Mouse (Mus musculus) frontal cortex, postnatal 36 days (tissue): Measurements from ENCODE around the gene Fgfr2.

Source experiments
- DNase-seq, 2 experiments: peaks; one replicate each; pipeline ENCODE4 v3.0.0; 2022; ENCODE audit warnings: low spot score in 2 of 2

Fgfr2 gene

DNA sequence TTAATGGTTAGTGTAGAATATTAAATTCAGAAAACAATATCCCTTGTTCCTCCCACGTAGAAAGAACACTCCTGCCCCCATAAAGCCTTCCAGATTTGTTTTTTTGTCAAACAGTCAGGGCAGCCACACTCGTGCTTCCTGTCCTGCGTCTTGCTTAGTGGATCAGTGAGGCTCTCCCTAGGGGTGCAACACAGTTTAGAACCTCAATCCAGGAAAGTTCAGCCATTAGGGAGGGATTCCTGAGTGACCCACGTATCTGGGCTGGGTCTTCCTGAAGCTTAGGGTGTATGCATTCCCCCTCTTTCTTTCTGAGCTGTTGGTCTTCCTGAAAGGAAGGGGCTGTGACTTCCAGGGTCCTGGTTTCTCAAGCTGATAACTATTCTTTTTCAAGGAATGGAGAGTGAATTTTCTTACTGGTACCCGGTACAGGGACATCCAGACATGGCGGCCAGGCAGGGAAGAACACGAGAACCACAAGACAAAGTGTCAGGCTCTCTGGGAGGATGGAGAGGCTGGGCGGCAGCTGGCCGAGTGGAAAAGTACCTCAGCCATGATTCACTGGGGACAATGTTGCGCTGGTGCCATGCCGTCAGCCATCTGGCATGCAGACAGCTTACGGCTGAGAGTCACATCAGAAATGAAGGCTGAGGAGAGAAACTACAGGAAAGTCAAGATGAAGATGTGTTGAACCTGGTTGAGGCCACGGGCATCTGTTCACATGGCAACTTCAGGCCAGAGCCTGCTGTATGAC is 2200.0 kb downstream of the Fgfr2 start:
- DNase-seq, result peak in 1 of 2 experiments; percentile 58

DNA sequence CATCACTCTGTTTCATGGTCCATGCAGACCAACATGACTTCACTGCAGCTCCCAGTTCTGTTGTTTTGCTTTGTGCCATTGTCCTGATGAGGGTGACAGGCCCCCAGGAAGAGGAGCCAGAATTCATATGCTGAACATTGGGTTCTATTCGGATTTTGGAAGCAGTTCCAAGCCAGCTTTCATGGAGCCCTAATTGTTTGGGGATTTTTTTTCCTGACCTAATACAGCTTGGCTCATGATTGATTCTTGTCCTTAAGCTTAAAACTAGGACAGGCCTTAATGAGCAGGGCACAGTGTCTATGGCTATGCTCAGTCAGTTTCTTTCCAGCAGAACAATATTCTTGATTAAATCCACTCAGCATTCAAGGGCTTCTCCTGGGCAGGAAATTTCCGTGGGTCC is 2204.9 kb downstream of the Fgfr2 start:
- DNase-seq, result no peak

GRCm38 (mm10) chr7:130914693-130915363 is 2208.3 kb downstream of the Fgfr2 start:
- DNase-seq, result peak in 1 of 2 experiments; percentile 57

GRCm38 (mm10) chr7:130910841-130911240 is 2212.3 kb downstream of the Fgfr2 start:
- no peak for DNase-seq

- no peak for DNase-seq
Observed at GRCm38 (mm10) chr7:130904571-130905365, 2218.4 kb downstream of the Fgfr2 start.

GRCm38 (mm10) chr7:130903505-130904074 is 2219.6 kb downstream of the Fgfr2 start:
- peak; percentile 45 to 63 for DNase-seq

DNA sequence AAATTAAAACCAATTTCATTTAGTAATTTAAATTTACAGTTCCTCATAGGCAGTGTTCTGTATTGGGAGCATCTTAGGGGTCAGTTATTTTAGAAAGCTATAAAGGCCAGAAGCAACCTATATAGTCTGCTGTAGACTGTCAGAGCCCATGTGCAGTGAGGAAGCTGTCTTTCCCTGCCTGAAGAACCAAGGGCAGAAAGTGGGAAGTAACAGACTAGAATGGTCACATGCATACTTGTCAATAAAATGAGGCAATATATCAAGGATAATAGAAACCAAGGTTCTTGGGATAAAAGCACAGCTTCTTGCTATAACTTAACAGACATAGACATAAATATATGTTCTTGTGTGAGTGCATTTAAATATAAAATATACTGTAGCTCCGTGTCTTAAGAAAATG is 2220.2 kb downstream of the Fgfr2 start:
- DNase-seq, result no peak

GRCm38 (mm10) chr7:130900233-130900848 is 2222.8 kb downstream of the Fgfr2 start:
- no peak for DNase-seq

- no peak for DNase-seq
Observed at GRCm38 (mm10) chr7:130898373-130898772, 2224.8 kb downstream of the Fgfr2 start.

GRCm38 (mm10) chr7:130897201-130897600 is 2225.9 kb downstream of the Fgfr2 start:
- DNase-seq, result no peak

- peak; percentile 30 to 57 for DNase-seq
Observed at GRCm38 (mm10) chr7:130896064-130896463, 2227.1 kb downstream of the Fgfr2 start.

GRCm38 (mm10) chr7:130895618-130895945 is 2227.6 kb downstream of the Fgfr2 start:
- no peak for DNase-seq

- no peak for DNase-seq
Observed at GRCm38 (mm10) chr7:130894931-130895617, 2228.1 kb downstream of the Fgfr2 start.

GRCm38 (mm10) chr7:130892973-130893372 is 2230.2 kb downstream of the Fgfr2 start:
- peak; percentile 53 to 82 for DNase-seq

- no peak for DNase-seq
Observed at GRCm38 (mm10) chr7:130890871-130891270, 2232.3 kb downstream of the Fgfr2 start.

GRCm38 (mm10) chr7:130887946-130888345 is 2235.2 kb downstream of the Fgfr2 start:
- DNase-seq, result peak; percentile 51 to 60

- no peak for DNase-seq
Observed at GRCm38 (mm10) chr7:130886246-130886645, 2236.9 kb downstream of the Fgfr2 start.

DNA sequence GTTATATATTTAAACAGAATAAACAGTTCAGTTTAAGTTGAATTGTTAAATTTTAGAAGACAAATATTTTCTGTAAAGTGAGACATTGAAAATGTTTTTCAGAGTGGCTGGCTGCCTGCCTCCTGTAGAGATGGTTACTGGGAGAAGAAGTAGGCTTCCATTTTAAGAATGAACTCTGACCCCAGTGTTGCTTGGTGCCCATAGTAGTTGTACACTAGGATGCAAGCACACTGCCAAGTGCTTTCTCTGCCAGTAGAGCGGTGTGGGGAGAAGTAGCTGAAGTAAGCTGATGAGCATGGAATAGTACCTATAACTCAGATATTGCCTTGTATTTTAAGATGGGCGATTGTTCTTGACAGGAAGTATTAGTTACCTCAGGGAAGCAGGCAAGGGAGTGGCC is 2239.0 kb downstream of the Fgfr2 start:
- DNase-seq, result no peak

GRCm38 (mm10) chr7:130867256-130867655 is 2255.9 kb downstream of the Fgfr2 start:
- DNase-seq, result no peak

GRCm38 (mm10) chr7:130866640-130867039 is 2256.5 kb downstream of the Fgfr2 start:
- no peak for DNase-seq
